Mouse (Mus musculus) left cerebral cortex, adult 11 months (tissue): ENCODE results near the gene Ccp110.
A peak's percentile ranks its signal among the peaks of the same experiment; 100 is the strongest.

ENCODE experiments used
- DNase-seq: peaks from one replicate; pipeline ENCODE4 v3.0.0; 2022; ENCODE audit warnings: low spot score

Gene Ccp110

DNA sequence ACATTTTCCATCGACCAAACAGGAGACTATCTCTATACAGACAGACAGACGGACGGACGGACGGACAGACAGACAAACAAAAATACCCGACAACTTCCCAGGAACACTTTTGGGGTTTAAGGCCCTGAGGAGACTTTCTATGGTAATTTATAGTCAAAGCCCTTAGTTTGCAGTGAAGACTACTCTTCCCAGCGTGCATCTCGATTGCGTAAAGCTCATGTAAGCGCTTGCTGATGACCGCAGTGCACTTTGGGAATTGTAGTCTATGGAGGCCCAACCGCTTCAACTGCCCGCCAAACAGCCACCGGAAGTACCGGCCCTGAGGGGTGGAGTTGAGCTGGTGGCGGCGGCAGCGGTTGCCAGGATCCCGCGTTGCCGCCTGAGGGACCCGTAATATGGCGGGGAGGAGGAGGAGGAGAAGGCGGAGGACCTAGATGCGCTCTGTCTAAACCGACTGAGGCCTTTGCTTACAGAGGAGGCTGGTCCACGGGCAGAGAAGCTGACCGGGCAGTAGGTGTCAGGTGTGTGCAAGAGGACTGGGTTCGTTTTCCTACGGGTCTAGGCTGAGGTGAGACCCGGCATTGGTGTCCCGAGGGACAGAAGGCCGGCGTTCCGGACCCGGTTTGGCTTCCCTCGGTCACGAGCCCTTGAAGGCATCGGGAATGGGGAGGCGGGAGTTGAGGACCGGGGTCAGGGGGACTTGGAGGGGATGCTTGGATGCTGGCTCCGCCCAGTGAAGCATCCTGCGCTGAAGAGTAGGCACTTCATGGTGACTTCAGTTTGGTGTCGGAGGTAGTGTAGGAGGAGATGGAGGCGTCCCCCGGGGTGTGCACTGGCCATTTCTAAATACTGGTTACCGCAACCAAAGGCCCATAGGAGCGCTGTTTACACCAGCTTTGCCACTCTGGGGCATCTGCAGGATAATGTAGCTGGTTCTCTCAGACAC is at the start of gene Ccp110:
TSS of gene Ccp110 (plus strand) at position 325 of the 946 bp plus-strand sequence.
- peak; percentile 94 for DNase-seq

DNA sequence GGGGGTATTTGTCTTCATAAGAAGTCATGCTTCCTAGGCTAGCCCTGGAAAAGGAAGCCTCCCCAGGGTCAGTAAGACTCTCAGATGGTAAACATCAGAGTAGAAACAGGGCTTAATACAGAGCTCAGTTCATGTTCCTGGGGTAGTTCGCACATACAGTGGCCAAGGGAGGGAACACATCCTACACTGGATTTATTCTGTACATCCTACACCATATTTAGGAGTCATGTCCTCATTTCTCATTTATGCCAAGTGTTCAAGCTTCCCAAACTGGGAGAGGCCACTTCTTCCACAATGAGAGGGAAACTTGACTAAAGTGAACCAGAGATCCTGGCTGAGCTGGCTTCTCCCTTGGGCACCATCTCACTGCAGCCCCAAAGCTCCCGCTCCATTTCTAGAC is 44.6 kb upstream of the Ccp110 start:
- no peak for DNase-seq

DNA sequence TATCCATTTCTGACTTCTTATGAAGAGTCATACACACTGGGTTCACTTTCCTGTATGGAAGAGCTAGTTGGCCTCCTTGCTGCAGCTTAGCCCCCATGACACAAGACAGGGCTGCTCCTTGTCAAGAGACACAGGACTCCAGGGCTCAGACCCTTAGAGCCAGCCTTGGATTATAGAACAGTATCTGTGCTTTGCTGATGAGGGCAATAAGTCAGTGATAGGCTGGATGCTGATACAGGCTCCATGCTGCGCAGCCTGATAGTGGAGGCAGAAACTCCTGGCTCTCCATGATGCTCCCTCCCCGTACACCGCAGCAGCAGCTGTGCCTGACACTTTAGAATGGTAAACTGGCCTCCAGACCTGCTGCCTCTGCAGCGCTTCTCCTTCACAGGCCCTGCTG is 42.2 kb upstream of the Ccp110 start:
- no peak for DNase-seq

DNA sequence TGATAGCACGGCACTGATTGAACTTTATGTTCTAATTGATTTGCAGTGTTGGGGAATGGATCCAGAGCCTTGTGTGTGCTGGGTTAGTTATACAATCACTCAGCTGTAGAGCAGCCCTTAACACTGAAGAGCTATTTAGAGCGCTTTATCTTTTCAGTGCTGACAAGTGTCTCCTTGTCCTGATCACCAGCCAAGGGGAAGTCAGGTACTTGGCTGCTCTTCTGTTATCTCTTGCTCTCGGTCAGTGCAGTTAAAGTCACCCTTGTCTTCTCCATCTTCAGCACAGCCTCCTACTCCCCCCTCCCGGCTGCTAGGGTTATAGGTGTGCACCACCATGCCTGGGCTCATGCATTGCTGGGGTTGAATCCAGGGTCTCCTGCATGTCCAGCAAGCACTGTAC is 35.5 kb upstream of the Ccp110 start:
- no peak for DNase-seq

DNA sequence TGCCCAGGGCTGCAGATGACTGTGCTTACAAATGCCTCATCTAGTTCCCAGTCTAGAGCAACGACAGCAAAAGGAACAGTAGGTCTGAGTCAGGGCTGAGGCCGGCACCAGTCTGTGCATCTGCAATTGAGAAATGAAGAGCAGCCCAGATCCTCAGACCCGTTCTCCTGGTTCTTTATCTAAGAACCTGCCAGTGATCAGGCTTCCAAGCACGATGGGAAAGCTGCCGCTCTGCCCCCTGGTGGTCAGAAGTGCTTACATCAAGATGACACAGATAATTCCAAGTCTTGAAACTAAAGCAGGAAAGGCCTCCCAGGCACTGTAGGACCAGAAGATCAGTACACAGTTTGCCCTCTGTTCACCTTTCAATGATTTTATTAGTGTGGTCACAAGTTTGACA is 24.2 kb upstream of the Ccp110 start:
- DNase-seq: peak; percentile 73

- no peak for DNase-seq
Measured at GRCm38 (mm10) chr7:118689088-118689487, 23.3 kb upstream of the Ccp110 start.

GRCm38 (mm10) chr7:118691287-118691686 is 21.1 kb upstream of the Ccp110 start:
- DNase-seq: no peak

DNA sequence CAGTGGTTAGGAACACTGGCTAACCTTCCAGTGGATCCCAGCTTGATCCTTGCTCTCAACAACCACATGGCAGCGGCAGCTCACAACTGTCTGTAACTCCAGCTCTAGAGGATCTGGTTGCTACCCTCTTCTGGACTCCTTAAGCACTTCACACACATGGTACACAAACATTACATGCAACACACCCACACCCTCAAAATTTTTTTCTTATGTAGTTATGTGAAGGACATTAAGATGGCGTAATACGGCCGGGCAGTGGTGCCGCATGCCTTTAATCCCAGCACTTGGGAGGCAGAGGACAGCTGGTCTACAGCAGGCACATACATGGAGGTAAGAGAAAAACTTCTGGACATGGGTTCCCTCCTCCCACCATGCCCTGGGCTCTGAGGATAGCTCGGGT is 16.2 kb upstream of the Ccp110 start:
- no peak for DNase-seq

DNA sequence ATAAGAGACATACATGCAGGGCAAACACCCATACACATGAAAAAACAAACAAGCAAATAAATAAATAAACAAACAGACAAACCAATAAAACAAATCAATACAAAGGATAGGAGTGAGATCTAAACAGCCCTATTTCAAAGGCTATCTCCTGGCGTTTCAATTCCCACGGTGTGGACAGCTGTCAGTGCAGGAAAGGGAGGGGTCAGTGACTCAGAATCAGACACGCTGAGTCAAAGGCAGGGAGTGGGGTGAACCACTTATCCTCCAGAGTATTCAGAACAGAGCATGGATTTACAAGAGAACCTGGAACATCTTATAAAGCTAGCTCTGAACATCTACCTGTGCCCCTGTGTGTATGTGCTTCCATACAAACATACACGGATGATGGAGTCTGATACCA is 15.2 kb upstream of the Ccp110 start:
- DNase-seq: no peak

GRCm38 (mm10) chr7:118698882-118699281 is 13.5 kb upstream of the Ccp110 start:
- DNase-seq: no peak

DNA sequence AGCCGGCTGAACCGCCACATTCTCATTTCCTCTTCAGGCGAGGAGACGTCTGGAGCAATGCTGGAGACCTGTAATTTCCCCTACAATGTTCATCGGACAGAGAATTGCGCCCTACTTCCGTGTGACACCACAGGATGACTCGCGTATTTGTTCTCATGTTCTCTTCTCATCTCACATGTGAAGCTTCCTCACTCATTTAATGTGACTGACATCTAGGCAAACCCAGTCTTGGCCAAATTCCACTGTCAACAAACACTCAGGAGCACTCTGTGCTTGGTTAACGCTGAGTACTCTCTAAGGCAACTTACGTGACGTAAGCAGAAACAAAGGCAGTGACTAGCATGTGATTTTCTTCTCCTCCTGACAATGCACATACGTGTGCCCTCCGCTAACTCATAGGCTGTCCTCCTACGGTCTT is 9.2 kb upstream of the Ccp110 start:
- no peak for DNase-seq

DNA sequence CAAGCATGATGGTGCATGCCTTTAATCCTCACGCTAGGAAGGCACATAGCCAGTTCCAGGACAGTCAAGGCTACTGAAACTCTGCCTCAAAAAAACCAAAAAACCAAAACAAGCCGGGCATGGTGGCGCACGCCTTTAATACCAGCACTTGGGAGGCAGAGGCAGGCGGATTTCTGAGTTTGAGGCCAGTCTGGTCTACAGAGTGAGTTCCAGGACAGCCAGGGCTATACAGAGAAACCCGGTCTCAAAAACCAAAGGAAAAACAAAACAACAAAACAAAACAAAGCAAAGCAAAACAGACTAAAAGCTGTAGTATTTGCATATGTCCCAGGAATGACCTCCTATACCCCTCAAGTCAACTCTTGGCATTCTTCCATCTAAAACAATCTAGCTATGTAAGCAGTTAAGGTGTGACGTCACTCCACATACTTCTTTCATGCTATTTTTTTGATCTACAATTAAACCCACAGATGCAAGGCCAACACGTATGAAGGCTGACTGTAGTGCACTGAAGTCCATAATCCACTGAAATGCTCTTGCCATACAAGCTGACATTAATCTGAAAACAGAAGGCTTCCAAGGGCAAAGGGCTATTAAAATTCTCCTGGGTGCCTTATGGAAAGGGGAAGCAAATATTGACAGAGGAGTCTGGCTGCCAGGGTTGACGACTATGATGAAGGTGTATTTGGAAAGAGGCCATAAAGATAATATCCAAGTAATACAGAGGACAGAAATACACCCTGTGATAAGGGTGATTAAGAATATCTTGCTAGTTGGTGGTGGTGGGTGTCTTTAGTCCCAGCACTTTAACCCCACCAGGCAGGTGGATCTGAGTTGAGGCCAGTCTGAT is 8.1 kb upstream of the Ccp110 start:
- DNase-seq: no peak

- DNase-seq: peak; percentile 89
Measured at GRCm38 (mm10) chr7:118705101-118705961, 7.0 kb upstream of the Ccp110 start, which contains the start of gene Gde1. TSS of gene Gde1 (minus strand) at chr7:118705778.

GRCm38 (mm10) chr7:118706051-118706450 is 6.3 kb upstream of the Ccp110 start:
- no peak for DNase-seq

- DNase-seq: no peak
Measured at GRCm38 (mm10) chr7:118706488-118706887, 5.9 kb upstream of the Ccp110 start.

DNA sequence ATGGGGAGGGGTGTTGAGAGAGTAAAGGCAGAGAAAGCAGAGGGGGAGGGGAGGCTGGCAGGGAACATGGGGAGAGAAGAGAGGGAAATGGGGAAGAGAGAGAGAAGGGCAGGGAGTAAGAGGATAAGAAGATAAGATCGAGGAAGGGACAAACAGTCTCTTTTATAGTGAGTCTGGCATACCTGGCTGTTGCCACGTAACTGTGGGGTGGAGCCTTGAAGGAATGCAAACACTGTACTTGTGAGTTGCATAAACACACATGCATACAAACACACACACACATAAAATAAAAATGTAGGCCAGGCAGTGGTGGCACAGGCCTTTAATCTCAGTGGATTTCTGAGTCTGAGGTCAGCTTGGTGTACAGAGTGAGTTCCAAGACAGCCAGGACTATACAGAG is 5.1 kb upstream of the Ccp110 start:
- DNase-seq: no peak

GRCm38 (mm10) chr7:118708002-118708401 is 4.3 kb upstream of the Ccp110 start:
- no peak for DNase-seq

DNA sequence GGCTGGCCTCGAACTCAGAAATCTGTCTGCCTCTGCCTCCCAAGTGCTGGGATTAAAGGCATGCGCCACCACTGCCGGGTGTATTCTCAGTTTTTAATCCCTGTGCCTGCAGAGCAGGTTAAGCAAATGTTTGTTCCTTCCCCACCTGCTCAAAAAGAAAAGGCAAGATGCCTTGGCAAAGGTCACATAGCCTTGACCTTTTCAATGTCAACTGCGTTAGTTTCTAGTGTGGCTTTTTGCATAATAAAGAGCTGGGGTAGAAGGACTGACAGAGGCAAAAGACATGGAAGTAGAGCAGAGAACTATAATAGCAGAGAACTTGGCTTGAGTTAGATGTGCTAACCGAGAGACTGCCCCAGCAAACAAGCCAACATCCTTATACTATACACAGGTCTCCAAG is 1.6 kb upstream of the Ccp110 start:
- no peak for DNase-seq

DNA sequence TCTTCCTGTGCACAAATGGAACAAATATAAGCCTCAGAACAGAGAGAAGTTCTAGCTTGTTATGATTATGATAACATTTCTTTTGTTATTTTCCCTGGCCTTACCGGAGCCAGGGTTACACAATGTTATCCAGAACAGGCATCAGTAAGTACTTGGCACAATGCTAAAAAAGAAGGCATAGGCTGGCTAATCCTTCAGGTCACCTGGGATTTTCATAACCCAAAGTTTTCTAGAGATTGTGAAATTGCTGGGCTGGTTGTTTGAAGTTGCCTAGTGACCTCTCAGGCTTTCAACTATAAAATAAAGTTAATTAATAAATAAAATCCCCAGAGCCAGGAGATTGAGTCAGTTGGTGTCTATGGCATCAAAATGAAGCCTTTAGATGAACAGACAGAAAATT is 2.5 kb downstream of the Ccp110 start:
- DNase-seq: no peak

DNA sequence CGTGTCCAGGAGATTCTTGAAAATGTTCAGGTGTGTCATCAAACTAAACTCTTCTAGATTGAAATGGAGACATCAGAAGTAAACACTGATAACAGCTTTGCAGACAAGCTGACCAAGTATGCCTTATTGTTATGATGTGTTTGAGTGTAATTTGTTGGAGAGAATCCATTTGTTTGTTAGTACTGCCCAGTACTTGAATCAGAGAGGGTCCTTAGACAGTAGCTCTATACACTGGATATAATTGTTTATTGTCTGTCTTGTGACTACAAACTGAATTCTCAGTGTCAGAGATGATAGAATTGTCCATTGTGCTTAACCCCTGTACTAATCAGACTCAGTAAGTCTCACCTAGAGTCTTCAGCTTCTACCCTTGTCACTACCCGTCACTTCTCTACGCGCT is 5.7 kb downstream of the Ccp110 start:
- no peak for DNase-seq

DNA sequence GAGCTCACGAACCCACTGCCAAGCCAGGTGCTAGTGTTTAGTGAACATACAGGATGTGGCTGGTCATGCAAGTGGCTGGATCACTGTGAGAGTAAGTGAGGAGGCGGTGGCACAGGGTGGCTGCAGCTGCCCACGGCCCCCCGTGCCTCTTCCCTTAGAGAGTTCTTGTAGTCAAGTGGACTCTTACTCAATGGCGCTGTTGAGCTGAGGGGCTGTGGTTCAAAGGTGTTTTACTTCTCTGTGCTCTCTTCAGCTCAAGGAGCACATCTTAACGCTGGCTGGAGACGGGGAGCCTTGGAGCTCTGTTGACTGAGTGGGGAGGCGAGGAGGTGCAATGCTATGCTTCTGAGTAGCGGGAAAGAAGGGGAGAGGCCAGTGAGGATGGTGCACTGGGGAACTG is 11.6 kb downstream of the Ccp110 start:
- DNase-seq: no peak

GRCm38 (mm10) chr7:118725459-118725858 is 13.1 kb downstream of the Ccp110 start:
- no peak for DNase-seq
